Mouse (Mus musculus): Measurements from ENCODE around the gene Large2.
"Not testable (repeated sequence)": the region's sequence is repeated elsewhere in the genome, so short reads cannot be mapped to it uniquely, and the experiment has no call there.

Gene Large2

DNA sequence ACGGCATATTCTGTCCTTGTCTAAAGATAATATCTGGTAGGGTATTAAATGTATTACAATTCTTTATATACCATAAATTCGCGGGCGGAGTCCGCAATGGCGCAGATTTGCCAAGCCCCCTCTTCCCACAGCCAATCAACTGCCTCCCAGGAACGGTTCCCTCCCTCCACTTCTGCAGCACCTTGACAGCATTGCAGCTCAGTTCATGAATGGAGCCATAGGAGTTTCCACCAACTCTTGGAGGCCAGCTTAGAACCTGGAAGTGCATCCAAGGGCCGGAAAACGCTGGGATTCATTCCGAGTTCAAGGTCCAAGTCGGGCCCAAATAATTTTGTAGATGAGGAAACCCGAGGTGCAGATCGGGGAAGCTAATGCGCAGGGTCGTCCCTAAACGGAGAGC, at the start of gene Large2, which contains the start of gene Pex16:
TSS of gene Large2 (minus strand) at position 356 of the 400 bp plus-strand sequence.
TSS of gene Pex16 (plus strand) at position 163 of the 400 bp plus-strand sequence.
- DNase-seq: peak; percentile 55 to 61

- DNase-seq: peak; percentile 98 to 99
Observed at GRCm38 (mm10) chr2:92423702-92424461, 49.2 kb upstream of the Large2 start.

DNA sequence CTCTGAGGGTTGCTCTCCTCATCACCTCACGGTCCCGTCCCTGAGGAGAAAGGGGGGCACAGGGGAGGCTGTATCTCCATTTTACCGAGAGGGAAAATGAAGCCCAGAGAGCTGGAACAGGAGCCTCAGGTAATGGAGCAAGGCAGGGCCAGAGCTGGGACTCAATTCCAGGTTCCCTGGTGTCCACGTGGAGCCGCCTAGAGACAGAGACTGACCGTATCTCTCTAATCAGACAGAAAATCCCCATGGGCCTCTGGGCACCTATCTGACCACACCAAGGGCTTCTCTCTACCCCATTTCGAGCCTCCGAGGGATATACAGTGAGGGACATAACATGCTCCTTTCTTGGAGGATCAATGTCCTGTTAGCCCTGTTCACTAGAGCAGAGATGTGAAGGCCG, 48.5 kb upstream of the Large2 start:
- DNase-seq: no peak

GRCm38 (mm10) chr2:92422388-92423135, 47.9 kb upstream of the Large2 start:
- DNase-seq: peak in 1 of 2 experiments; percentile 46

DNA sequence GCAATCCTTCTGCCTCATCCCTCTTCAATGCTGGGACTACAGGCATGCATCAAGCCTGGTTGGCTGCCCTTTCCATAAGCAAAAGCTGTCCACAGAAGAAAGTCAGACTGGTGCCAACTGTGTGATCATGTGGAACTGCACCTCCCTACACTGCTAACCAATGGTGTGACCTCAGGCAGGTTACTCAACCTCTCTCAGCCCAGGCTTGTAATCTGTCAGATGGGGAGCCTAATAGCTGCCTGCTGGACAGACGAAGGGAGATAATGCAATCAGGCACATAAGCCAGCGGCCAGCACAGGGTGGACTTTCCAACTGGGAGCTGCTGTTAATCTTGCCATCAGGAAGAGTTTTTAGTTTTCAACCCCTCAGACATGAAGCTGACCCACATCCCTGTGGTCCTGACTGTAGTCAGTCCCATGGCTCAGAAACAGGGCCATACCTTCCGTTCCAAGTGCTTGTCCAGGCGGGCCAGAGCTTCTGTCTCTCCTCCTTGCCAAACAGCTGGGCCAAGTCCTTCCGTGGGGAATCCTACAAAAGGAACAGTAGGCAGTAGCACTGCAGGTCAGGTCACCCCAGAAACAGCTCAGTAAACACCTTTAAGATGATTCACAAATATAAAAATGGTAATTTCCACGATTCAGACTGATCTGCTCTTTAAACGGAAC, 47.2 kb upstream of the Large2 start:
- peak; percentile 52 to 77 for DNase-seq

DNA sequence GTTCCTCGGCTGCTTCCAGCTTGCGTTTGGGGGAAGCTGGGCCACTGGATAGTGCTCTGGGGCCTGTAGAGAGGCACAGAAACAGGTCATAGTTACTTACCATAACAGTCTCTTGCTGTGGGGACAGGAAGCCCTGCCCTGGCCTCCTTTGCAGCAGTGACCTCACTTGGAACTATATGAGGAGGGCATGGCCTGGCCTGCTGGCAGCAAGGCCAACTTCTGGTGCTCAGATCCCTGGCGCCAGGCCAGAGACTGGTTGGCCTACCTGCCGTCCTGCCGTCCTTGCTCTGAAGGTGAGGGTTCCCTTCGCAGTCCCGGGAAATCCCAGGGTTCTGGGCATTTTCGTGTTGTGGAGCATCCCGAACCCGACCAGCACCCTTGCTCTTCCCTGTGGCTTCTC, 37.0 kb upstream of the Large2 start:
- DNase-seq: no peak

DNA sequence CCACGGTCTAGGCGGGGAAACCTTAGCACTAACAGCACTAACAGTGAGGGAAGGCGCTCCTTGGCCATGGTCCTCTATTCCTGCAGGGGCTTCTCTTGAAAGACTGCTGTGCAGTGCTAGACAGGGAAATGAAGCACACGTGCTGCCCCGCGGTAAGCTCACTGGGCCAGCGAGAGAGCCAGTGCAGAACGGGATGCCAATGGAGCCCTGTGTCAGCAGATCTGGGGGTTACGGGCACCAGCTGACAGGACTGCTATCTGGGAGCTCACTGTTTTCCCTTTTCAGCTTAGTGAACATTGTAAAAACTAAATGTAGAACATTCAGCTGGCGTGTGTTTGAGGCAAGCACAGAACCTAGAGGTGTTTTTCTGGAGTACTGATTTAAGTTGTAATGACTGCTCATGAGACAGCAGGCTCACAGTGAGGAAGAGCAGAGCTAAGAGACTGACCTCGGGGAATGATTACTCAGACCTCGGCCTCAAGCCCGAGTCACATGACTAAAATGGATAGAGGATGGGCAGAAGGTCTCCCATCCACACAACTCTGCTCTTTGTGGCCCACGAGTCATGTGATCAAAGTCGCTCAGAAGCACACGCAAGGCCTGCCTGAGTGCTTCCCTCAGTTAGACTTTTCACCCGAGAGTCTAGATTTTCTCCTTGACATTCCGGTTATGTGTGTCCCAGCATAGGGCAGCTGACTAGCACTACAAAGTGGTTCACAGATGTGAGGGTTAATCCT, 33.8 kb upstream of the Large2 start:
- peak; percentile 71 to 77 for DNase-seq

DNA sequence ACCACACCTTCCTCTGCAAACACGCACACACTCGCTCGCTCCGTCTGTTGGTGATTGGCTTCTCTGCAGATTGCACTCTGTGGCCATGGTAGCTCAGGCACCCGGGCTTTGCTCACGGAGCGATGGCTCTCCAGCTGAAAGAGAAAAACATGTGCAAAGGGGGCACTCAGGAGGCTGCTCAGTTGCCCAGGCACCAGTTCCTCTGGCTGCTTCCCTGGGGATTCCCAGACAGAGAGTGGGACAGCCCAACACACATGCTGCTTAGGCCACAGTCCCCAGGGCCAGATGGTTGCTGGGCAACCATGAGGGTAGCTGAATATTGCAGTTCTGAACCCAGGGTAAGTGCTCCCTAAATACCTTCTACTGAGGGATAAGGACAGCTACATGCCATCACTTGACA, 31.0 kb upstream of the Large2 start:
- no peak for DNase-seq

- DNase-seq: no peak
Observed at GRCm38 (mm10) chr2:92404737-92405136, 30.1 kb upstream of the Large2 start.

DNA sequence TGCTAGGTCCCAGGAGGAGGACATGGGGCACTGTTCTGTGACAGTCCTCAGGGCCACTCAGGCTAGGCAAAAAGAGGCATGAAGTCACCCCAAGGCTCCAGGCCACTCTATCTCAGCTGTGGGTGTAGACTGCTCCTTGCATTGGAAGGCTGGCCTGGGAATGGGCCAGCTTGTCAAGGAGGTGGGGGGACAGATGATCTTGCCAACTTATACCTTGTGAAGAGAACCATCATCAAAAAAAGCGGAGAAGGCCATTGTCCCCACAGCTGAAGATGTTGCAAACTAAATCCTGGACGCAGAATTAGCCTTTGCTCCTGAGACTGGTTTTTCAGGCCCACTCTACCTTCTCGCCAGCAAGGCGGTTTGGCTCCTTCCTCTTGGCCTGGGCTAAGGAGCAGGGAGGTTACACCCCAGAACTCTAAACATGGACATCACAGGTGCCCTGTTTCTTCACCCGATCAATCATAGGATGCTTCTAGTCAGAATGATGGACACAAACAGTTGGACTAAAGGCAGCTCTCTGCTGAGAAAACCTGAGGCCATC, 29.2 kb upstream of the Large2 start:
- no peak for DNase-seq

- peak; percentile 52 to 63 for DNase-seq
Observed at GRCm38 (mm10) chr2:92402591-92403326, 28.1 kb upstream of the Large2 start.

- DNase-seq: no peak
Observed at GRCm38 (mm10) chr2:92401091-92401561, 26.5 kb upstream of the Large2 start, which contains the start of gene Mapk8ip1. Mapk8ip1 (minus strand) TSS chr2:92401263.

GRCm38 (mm10) chr2:92400682-92401081, 26.0 kb upstream of the Large2 start:
- no peak for DNase-seq

DNA sequence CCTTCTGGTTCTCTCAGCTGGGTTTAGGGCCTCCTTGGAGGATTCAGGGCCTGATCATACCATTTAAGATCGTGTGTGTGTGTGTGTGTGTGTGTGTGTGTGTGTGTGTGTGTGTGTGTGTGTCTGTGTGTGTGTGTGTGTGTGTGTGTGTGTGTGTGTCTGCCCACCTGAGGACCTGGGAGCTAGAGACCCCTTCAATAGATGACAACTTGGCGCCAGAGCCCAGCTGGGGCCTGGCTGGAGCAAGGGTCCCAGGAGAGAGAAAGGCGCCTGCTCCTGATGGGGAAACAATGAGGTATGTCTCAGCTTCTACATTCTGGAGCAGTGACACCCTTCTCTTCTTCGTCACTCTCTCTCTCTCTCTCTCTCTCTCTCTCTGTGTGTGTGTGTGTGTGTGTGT, 25.2 kb upstream of the Large2 start:
- DNase-seq: not testable (repeated sequence)

DNA sequence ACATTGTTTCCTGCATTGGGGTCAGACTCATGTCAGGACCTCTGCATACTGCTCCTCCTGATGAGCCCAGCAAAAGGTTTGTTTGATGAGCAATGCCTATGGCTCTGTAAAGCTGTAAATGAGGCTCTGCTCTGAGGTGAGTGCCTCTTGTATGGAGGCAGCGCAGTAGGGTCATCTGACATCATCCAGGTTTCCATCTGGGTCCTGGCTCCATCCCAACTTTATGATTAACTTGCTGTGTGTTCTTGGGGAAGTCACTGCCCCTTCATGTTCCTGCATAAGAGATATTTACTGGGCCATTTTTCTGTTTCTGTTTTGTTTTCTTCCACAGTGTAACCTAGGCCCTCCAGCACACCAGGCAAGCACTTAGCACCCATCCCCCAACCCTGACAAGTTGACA, 22.8 kb upstream of the Large2 start:
- DNase-seq: no peak

GRCm38 (mm10) chr2:92395535-92395934, 20.9 kb upstream of the Large2 start:
- no peak for DNase-seq

GRCm38 (mm10) chr2:92392318-92393264, 17.9 kb upstream of the Large2 start:
- no peak for DNase-seq

DNA sequence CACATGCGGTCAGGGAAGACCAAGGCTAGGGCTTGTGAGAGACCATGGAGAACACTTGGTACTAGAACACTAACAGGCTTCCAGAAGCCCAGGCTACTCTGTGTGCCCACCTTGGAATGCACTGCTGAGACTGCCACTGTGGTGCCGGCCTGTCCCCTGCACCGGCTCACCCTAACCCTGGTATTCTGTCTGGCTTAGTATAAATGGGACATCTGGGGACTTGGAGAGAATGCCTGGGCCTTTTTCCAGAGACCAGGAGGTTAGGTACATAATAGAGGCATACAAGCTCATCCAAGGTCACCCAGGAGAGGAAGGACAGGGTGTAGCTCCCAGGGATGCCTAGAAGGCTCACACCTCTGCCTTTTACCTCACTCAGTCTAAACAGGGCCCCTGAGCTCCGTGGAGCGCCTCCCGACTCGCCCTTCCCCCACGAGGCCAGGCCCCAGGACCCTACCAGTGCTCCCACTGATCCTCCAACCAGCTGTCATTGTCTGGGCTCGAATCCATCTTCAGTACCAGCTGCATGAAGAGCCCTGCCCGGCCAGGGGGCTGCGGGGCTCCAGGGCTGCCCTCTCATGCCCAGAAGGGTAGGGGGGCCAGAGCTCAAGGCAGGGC, 17.1 kb upstream of the Large2 start:
- no peak for DNase-seq

DNA sequence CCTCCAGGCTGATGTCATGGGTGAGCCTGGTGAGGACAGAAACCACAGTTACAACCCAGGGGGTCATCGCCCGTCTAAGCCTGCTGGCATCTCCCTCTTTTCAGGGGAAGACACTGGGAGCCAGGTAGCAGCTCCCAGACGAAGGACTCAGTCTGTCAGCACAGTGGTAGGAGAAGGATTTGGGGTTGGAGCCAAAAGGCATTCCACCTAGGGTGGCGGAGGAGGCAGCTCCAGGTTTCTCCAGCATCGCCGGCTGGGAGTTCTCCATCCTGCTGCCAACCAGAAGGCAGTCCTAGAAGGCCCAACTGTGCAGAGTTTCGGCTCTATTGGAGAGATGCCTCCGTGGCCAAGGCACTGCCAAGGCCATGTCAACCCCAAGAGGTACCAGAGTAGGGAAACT, 16.4 kb upstream of the Large2 start:
- no peak for DNase-seq

Measured in kidney, adult 8-10 months (tissue).